Mouse (Mus musculus): ENCODE data around the gene 2010300C02Rik. TPM values are rescaled to one million over a fixed set of nuclear protein-coding genes. Genes with fewer than 3 reads are reported as not detected.
A peak's percentile ranks its signal among the peaks of the same experiment; 100 is the strongest.
"Not testable (repeated sequence)": the region's sequence is repeated elsewhere in the genome, so short reads cannot be mapped to it uniquely, and the experiment has no call there.

2010300C02Rik gene
- polyA plus RNA-seq, 1 experiment from 2014 or later: 0.68 TPM

GRCm38 (mm10) chr1:37727186-37727585 is 7.3 kb upstream of the 2010300C02Rik start:
- 82% methylated on average over 8 of the region's 8 CpGs for WGBS
- no peaks in the 10 kb centered on the region for H3K36me3 ChIP-seq (replicated peaks)
- peaks cover 5% of the 10 kb centered on the region; the same call in 1 of the 2 replicates for H3K27me3 ChIP-seq (ENCODE audit: poor library complexity, severe bottlenecking)
- H3K4me1 ChIP-seq: no peaks in the 10 kb centered on the region
- no peak overlapping the region for H3K4me3 ChIP-seq
- DNase-seq (ENCODE audit: extremely low spot score, low spot score): no peak
- H3K9me3 ChIP-seq: no peaks in the 10 kb centered on the region
- H3K27ac ChIP-seq: no peak overlapping the region

DNA sequence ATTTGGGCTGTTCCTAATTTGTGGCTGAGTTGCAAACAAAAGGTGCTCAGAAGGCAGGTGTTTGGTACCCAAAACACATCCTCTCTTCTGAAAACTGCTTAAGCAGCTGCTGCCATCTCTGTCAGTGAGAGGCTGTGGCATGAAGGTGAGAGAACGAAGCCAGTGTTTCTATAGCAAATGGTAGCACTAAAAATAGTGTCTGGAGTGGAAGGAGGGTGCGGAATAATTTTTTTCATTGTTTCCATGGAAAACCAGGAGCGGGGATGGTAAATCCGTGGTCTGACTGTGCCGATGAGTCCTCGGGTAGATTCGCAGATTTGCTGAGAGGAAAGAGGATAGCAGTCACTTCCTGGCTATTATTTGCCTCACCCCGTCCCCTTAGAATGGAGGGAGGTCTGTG is 6.5 kb upstream of the 2010300C02Rik start:
- WGBS: 89% methylated on average over 8 of the region's 8 CpGs
- Histone ChIP-seq H3K4me1 (no peaks in the 10 kb centered on the region), H3K9me3 (no peaks in the 10 kb centered on the region), H3K27ac (no peak overlapping the region), H3K4me3 (no peak overlapping the region), H3K27me3 (ENCODE audit: poor library complexity, severe bottlenecking) (peaks cover 9% of the 10 kb centered on the region), H3K36me3 (replicated peaks) (no peaks in the 10 kb centered on the region)
- DNase-seq (ENCODE audit: extremely low spot score, low spot score): no peak

GRCm38 (mm10) chr1:37725880-37726279 is 6.0 kb upstream of the 2010300C02Rik start:
- no peak overlapping the region for H3K4me3 ChIP-seq
- DNase-seq (ENCODE audit: extremely low spot score, low spot score): no peak
- 78% methylated on average over 12 of the region's 12 CpGs for WGBS
- peaks cover 14% of the 10 kb centered on the region for H3K27me3 ChIP-seq (ENCODE audit: poor library complexity, severe bottlenecking)
- H3K36me3 ChIP-seq (replicated peaks): no peaks in the 10 kb centered on the region
- H3K27ac ChIP-seq: no peak overlapping the region
- no peaks in the 10 kb centered on the region for H3K9me3 ChIP-seq
- H3K4me1 ChIP-seq: no peaks in the 10 kb centered on the region

GRCm38 (mm10) chr1:37721092-37721491 is 1.2 kb upstream of the 2010300C02Rik start:
- WGBS: 83% methylated on average over 5 of the region's 5 CpGs
- no peak overlapping the region for H3K27ac ChIP-seq
- peaks cover 15% of the 10 kb centered on the region for H3K4me1 ChIP-seq
- no peaks in the 10 kb centered on the region for H3K36me3 ChIP-seq (replicated peaks)
- no peak for DNase-seq (ENCODE audit: extremely low spot score, low spot score)
- H3K4me3 ChIP-seq: no peak overlapping the region
- no peaks in the 10 kb centered on the region for H3K9me3 ChIP-seq
- peaks cover 58% of the 10 kb centered on the region for H3K27me3 ChIP-seq (ENCODE audit: poor library complexity, severe bottlenecking)

DNA sequence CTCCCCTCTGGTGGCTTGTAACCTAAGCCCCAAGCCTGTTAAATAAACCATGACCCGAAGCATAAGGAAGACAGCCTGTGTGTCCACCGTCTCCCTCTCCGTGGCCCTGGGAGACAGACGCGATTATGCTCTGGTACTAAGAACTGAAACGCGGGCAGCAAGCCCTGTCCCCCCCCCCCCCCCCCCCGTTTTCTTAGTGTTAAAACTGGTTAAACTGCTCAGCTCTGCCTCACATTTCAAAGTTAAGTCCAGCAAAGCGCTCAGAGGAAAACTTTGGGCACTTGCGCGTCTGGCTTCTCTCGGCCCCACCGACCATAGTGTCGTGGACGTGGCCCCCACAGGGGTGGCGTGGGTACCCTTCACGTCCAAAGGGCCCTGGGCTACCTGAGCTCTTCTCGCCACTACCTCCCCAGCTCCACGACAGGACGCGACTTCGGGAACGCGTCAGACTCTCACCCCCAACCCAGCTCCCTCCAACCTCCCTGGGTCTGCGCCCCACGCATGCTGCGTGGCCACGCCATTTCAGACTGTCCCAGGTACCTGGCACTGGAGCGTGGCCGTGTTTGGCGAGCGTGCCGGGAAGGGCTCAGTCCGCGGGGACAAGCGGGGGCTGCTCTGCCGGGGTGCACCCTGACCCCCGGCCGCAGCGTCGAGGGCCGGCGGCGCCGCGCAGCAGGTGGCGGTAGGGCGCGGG is 708 bp downstream of the 2010300C02Rik start:
- H3K27me3 ChIP-seq (ENCODE audit: poor library complexity, severe bottlenecking): peaks cover 58% of the 10 kb centered on the region
- no peak for DNase-seq (ENCODE audit: extremely low spot score, low spot score)
- peak overlapping the region; percentile 35; the same call in 1 of the 2 replicates for H3K27ac ChIP-seq
- H3K4me3 ChIP-seq: peak overlapping the region; percentile 66
- no peaks in the 10 kb centered on the region for H3K36me3 ChIP-seq (replicated peaks)
- no peaks in the 10 kb centered on the region for H3K9me3 ChIP-seq
- peaks cover 15% of the 10 kb centered on the region for H3K4me1 ChIP-seq
- WGBS: 5% methylated on average over 49 of the region's 49 CpGs

- H3K27ac ChIP-seq: no peak overlapping the region
- peaks cover 58% of the 10 kb centered on the region for H3K27me3 ChIP-seq (ENCODE audit: poor library complexity, severe bottlenecking)
- no peak for DNase-seq (ENCODE audit: extremely low spot score, low spot score)
- no peaks in the 10 kb centered on the region for H3K9me3 ChIP-seq
- H3K4me1 ChIP-seq: peaks cover 15% of the 10 kb centered on the region
- no peak overlapping the region for H3K4me3 ChIP-seq
- H3K36me3 ChIP-seq (replicated peaks): no peaks in the 10 kb centered on the region
- WGBS: 54% methylated on average over 7 of the region's 7 CpGs
Observed at GRCm38 (mm10) chr1:37718516-37718915, 1.4 kb downstream of the 2010300C02Rik start.

DNA sequence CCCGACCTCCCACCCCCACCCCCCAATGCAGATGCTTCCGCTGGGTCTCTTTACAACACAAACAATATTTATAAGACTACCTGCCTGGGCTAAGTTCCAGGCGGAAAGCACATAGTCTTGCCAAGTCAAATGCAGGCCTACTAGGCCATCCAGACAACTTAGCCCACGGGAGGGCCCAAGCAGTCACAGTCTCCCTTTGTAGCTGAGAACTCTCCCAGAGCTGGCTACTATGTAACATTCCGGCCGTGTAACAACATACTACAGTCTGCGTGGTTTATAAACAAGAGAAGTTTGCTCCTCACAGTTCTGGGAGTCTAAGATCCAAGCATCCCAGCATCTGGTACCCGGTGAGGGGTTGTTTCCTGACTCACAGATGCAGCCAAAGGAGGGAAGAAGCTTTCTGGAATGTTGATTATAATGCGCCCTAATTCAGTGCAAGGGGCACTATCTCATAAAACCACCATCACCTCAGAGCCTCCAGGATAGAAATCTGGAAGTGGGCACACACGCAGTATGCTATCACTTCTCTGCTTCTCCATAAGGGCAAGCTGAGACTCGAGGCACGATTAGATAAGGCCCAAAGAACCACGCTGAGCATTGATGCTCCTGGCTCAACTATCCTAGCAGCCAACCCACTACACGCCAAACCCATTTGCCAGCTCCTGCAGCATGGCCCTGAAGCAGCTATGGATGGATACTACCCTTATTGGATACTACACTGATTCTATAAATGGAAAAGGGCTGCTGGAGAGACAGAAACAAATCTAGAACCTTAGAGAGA is 2.3 kb downstream of the 2010300C02Rik start:
- H3K9me3 ChIP-seq: no peaks in the 10 kb centered on the region
- DNase-seq (ENCODE audit: extremely low spot score, low spot score): no peak
- no peaks in the 10 kb centered on the region for H3K36me3 ChIP-seq (replicated peaks)
- no peak overlapping the region for H3K4me3 ChIP-seq
- no peak overlapping the region for H3K27ac ChIP-seq
- peaks cover 56% of the 10 kb centered on the region for H3K27me3 ChIP-seq (ENCODE audit: poor library complexity, severe bottlenecking)
- H3K4me1 ChIP-seq: peaks cover 15% of the 10 kb centered on the region
- WGBS: 83% methylated on average over 14 of the region's 14 CpGs

- H3K9me3 ChIP-seq; H3K27ac ChIP-seq; DNase-seq (ENCODE audit: extremely low spot score, low spot score); H3K36me3 ChIP-seq (replicated peaks); H3K4me1 ChIP-seq; H3K27me3 ChIP-seq (ENCODE audit: poor library complexity, severe bottlenecking); H3K4me3 ChIP-seq: not testable (repeated sequence)
- 89% methylated on average over 4 of the region's 4 CpGs for WGBS
Observed at GRCm38 (mm10) chr1:37712357-37712737, 7.5 kb downstream of the 2010300C02Rik start.

GRCm38 (mm10) chr1:37711596-37712356 is 8.1 kb downstream of the 2010300C02Rik start:
- Histone ChIP-seq H3K9me3 (no peaks in the 10 kb centered on the region), H3K27ac (no peak overlapping the region), H3K36me3 (replicated peaks) (no peaks in the 10 kb centered on the region), H3K4me1 (no peaks in the 10 kb centered on the region), H3K27me3 (ENCODE audit: poor library complexity, severe bottlenecking) (0 out of 2 replicates have a peak, but pooled peaks cover 2% of the 10 kb centered on the region), H3K4me3 (no peak overlapping the region)
- no peak for DNase-seq (ENCODE audit: extremely low spot score, low spot score)
- WGBS: 89% methylated on average over 10 of the region's 10 CpGs

DNA sequence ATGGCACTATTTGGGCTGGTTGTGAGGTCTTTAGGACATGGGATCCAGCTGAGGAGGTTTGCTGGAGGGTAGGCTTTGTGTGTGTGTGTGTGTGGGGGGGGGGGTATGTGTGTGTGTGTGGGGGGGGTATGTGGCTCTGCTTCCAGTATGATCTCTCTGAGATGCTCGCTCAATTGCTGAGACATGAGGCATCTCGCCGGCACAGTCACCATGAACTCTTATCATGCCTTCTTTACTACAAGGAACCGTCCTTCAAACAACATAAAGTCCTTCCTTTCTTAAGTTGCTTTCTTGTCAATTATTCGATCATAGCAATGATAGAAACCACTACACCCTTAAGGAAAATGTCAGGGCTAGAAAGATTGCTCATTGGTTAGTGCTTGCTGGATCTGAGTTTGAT is 8.8 kb downstream of the 2010300C02Rik start:
- Histone ChIP-seq H3K9me3 (no peaks in the 10 kb centered on the region), H3K27me3 (ENCODE audit: poor library complexity, severe bottlenecking) (no peaks in the 10 kb centered on the region), H3K27ac (no peak overlapping the region), H3K36me3 (replicated peaks) (no peaks in the 10 kb centered on the region), H3K4me1 (no peaks in the 10 kb centered on the region), H3K4me3 (no peak overlapping the region)
- DNase-seq (ENCODE audit: extremely low spot score, low spot score): no peak
- 94% methylated on average over 5 of the region's 5 CpGs for WGBS

DNA sequence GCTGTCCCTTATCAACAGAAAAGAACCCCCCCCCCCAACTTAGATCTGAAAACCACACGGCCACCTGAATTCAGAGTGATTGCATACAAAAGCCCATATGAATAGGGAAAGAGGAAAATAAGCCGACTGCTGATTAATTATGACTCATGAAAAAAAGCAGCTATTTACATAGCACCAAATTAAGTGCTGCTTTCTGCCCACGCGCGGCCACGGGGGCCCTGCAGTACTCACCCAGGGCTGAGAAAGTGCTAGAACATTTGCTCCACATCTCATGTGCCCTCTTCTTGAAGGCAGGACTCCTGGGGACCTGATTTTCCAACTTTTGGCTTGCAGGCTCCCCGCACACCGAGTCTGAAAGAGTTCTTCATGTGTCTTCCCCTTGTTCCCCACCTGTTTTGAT is 10.1 kb downstream of the 2010300C02Rik start:
- H3K9me3 ChIP-seq: no peaks in the 10 kb centered on the region
- WGBS: 85% methylated on average over 8 of the region's 8 CpGs
- H3K36me3 ChIP-seq (replicated peaks): no peaks in the 10 kb centered on the region
- no peaks in the 10 kb centered on the region for H3K4me1 ChIP-seq
- H3K27ac ChIP-seq: no peak overlapping the region
- no peak for DNase-seq (ENCODE audit: extremely low spot score, low spot score)
- H3K27me3 ChIP-seq (ENCODE audit: poor library complexity, severe bottlenecking): no peaks in the 10 kb centered on the region
- H3K4me3 ChIP-seq: no peak overlapping the region

DNA sequence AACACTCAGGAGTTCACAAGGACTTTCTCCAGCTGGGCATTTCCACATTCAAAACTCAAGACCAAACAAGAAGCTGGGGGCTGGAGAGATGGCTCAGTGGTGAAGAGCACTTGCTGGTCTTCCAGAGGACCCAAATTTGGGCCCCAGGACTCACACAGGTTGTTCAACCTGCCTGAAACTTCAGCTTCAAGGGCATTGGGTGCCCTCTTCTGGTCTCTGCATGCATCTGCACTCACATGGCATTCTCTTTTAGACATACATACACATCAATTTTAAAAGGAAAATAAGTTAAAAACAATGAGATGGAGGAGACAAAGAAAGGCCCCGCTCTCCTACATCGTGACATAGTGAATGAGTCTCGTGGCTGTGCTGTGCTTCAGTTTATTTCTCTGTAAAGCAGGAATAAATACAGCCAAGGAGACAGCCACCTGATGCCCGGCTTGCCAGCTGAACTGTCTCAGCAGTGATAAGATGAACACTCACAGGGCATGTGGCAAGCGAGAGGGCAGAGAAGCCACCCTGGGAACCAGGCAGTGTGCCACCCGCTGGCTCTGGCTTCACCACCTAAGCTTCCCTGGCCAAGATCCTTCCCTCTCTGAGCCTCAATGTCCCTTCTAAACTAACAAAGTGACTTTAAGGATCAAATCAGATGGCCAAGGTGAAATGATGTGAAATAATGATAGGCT is 11.5 kb downstream of the 2010300C02Rik start:
- Histone ChIP-seq H3K36me3 (replicated peaks) (no peaks in the 10 kb centered on the region), H3K4me3 (no peak overlapping the region), H3K27me3 (ENCODE audit: poor library complexity, severe bottlenecking) (no peaks in the 10 kb centered on the region), H3K9me3 (no peaks in the 10 kb centered on the region), H3K27ac (no peak overlapping the region), H3K4me1 (no peaks in the 10 kb centered on the region)
- WGBS: 91% methylated on average over 6 of the region's 6 CpGs
- no peak for DNase-seq (ENCODE audit: extremely low spot score, low spot score)
